Mouse (Mus musculus): ENCODE measurements at regions not wholly inside any gene's neighbourhood (a gene's known extent, or its start where the extent isn't known, plus 50 kb on each side); places are given as distances from the start of the nearest gene placed in this dataset.

DNA sequence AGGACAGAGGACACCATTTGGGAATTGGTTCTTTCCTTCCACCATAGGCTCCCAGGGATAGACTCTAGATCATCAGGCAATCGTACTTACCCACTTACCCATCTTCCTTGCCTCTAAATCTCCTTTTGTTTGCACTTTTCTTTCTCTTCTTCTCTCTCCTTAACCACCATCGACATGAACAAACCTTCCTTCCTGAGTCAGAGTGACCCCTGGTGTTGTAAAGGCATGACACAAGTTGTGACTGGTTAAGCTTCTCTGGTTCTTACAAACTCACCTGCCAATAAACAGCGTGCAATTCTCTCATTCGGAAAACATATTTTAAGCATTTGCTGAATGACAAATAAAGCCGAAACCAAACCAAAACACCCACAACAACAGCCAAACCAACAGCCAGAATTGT is 193.4 kb upstream of the Mctp2 start:
- no peaks in the 10 kb centered on the region for H3K36me3 ChIP-seq (ENCODE audit: insufficient read depth, low read length)
- no peak overlapping the region for H3K4me3 ChIP-seq (replicated peaks; ENCODE audit: low read depth, low read length)
- WGBS, result 82% methylated on average over 5 of the region's 5 CpGs
- H3K4me1 ChIP-seq (replicated peaks; ENCODE audit: insufficient read depth, low read length), result no peaks in the 10 kb centered on the region
- H3K9me3 ChIP-seq (replicated peaks; ENCODE audit: low read length), result no peaks in the 10 kb centered on the region
- H3K9ac ChIP-seq (ENCODE audit: low read depth, low read length), result no peak overlapping the region
- H3K27ac ChIP-seq, result no peak overlapping the region
- TF ChIP-seq CTCF (IDR thresholded peaks at IDR 0.05; ENCODE audit: low read depth), result 0 out of 2 replicates have a peak, but pooled peaks have one; percentile 7
- no peaks in the 10 kb centered on the region for H3K27me3 ChIP-seq (ENCODE audit: insufficient read depth, low read length)
- DNase-seq (ENCODE audit: low spot score) (no peak), ATAC-seq (replicated peaks; ENCODE audit: low FRiP score, low read depth) (no peak)
- H3K4me2 ChIP-seq (ENCODE audit: low read length), result no peak overlapping the region

DNA sequence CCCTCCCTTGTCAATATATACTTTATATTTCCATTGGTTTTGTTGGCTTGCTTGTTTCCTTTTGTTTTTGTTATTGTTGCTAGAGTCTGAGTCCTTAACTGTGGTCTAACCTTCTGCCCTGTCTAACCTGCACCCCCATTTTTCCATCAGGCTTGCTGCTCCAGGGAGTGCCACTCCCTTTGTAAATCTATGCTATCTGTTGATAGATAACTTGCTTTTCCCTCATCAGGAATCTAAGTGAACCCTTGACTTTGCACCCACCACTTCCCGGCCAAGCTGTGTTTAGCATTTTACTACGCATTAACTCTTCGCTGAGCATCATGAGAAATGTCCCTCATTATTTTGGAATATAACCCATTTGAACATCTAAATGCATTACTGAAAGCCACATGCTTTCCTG is 193.8 kb upstream of the Mctp2 start:
- Histone ChIP-seq H3K9me3 (replicated peaks; ENCODE audit: low read length) (no peaks in the 10 kb centered on the region), H3K9ac (ENCODE audit: low read depth, low read length) (no peak overlapping the region), H3K4me1 (replicated peaks; ENCODE audit: insufficient read depth, low read length) (no peaks in the 10 kb centered on the region), H3K4me3 (replicated peaks; ENCODE audit: low read depth, low read length) (no peak overlapping the region), H3K27ac (no peak overlapping the region), H3K36me3 (ENCODE audit: insufficient read depth, low read length) (no peaks in the 10 kb centered on the region), H3K4me2 (ENCODE audit: low read length) (no peak overlapping the region), H3K27me3 (ENCODE audit: insufficient read depth, low read length) (no peaks in the 10 kb centered on the region)
- WGBS, result 76% methylated on average over 3 of the region's 3 CpGs
- DNase-seq (ENCODE audit: low spot score) (no peak), ATAC-seq (replicated peaks; ENCODE audit: low FRiP score, low read depth) (no peak)
- TF ChIP-seq CTCF (IDR thresholded peaks at IDR 0.05; ENCODE audit: low read depth), result no peak

DNA sequence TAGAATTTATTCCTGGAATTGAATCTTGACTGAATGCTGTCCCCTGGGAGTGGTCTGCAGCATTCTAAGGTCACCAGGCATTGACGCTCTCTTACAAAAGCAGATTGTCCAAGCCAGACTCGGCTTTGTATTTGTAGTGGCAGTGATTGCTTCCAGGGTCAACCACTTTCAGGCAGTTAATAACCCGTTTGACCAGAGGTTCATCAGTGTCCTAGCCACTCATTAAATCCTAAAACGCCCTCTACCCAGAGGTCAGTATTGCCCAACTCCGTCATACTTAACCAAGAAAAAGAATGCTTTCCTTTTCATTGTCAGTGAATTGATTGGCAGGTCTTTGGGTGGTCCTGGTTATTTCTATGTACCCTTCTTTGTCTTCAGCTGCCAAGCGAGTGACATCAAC is 194.6 kb upstream of the Mctp2 start:
- 38% methylated on average over 6 of the region's 6 CpGs for WGBS
- ATAC-seq (replicated peaks; ENCODE audit: low FRiP score, low read depth) (no peak), DNase-seq (ENCODE audit: low spot score) (no peak)
- Histone ChIP-seq H3K4me2 (ENCODE audit: low read length) (no peak overlapping the region), H3K36me3 (ENCODE audit: insufficient read depth, low read length) (no peaks in the 10 kb centered on the region), H3K27ac (no peak overlapping the region), H3K9me3 (replicated peaks; ENCODE audit: low read length) (no peaks in the 10 kb centered on the region), H3K9ac (ENCODE audit: low read depth, low read length) (no peak overlapping the region), H3K4me1 (replicated peaks; ENCODE audit: insufficient read depth, low read length) (no peaks in the 10 kb centered on the region), H3K4me3 (replicated peaks; ENCODE audit: low read depth, low read length) (no peak overlapping the region), H3K27me3 (ENCODE audit: insufficient read depth, low read length) (no peaks in the 10 kb centered on the region)
- TF ChIP-seq CTCF (IDR thresholded peaks at IDR 0.05; ENCODE audit: low read depth), result no peak

DNA sequence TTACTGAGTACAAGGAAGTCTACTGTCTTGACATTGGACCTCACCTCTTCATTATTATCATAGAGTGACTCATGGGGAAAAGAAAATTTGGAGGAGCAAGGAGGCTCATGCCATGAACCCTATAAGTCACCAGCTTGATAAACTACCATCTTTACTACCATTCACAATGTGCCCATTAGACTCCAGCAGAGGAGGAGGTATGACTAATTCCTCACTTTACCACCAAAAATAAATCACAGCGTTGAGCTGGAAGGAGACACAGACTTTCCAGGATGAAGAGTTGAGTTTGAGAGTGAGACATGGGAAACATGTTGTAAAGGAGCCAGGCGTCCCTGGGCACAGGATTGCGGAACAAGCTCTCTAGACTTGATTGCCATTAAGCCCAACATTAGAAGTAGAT is 195.0 kb upstream of the Mctp2 start:
- no peak for DNase-seq (ENCODE audit: low spot score)
- Histone ChIP-seq H3K4me2 (ENCODE audit: low read length) (no peak overlapping the region), H3K36me3 (ENCODE audit: insufficient read depth, low read length) (no peaks in the 10 kb centered on the region), H3K27ac (no peak overlapping the region), H3K9me3 (replicated peaks; ENCODE audit: low read length) (no peaks in the 10 kb centered on the region), H3K4me1 (replicated peaks; ENCODE audit: insufficient read depth, low read length) (no peaks in the 10 kb centered on the region), H3K27me3 (ENCODE audit: insufficient read depth, low read length) (no peaks in the 10 kb centered on the region), H3K9ac (ENCODE audit: low read depth, low read length) (no peak overlapping the region), H3K4me3 (replicated peaks; ENCODE audit: low read depth, low read length) (no peak overlapping the region)
- ATAC-seq (replicated peaks; ENCODE audit: low FRiP score, low read depth), result no peak
- 82% methylated on average over 3 of the region's 3 CpGs for WGBS
- no peak for TF ChIP-seq CTCF (IDR thresholded peaks at IDR 0.05; ENCODE audit: low read depth)

DNA sequence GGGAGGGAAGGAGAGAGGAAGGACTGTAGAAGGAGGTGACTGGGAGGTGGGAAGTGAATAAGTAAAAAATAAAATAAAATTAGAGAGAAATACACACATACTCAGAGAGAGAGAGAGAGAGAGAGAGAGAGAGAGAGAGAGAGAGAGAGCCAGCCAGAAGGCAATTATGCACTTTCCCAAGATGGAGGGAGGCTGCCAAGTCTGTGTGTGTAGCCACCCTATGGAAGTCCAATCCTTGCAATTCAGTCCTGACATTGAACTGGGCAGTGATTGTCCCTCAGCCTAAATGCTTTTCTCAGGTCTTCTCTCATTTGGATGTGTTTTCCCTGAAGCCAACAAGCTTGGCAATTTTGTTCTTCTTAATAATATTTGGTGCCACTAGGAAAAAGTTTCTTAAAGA is 197.3 kb upstream of the Mctp2 start:
- no peak overlapping the region for H3K4me3 ChIP-seq (replicated peaks; ENCODE audit: low read depth, low read length)
- no peak for TF ChIP-seq CTCF (IDR thresholded peaks at IDR 0.05; ENCODE audit: low read depth)
- H3K4me2 ChIP-seq (ENCODE audit: low read length), result no peak overlapping the region
- H3K27me3 ChIP-seq (ENCODE audit: insufficient read depth, low read length), result no peaks in the 10 kb centered on the region
- no peak for ATAC-seq (replicated peaks; ENCODE audit: low FRiP score, low read depth)
- no peak overlapping the region for H3K27ac ChIP-seq
- no peaks in the 10 kb centered on the region for H3K36me3 ChIP-seq (ENCODE audit: insufficient read depth, low read length)
- H3K4me1 ChIP-seq (replicated peaks; ENCODE audit: insufficient read depth, low read length), result no peaks in the 10 kb centered on the region
- DNase-seq (ENCODE audit: low spot score), result no peak
- no peaks in the 10 kb centered on the region for H3K9me3 ChIP-seq (replicated peaks; ENCODE audit: low read length)
- H3K9ac ChIP-seq (ENCODE audit: low read depth, low read length), result no peak overlapping the region

DNA sequence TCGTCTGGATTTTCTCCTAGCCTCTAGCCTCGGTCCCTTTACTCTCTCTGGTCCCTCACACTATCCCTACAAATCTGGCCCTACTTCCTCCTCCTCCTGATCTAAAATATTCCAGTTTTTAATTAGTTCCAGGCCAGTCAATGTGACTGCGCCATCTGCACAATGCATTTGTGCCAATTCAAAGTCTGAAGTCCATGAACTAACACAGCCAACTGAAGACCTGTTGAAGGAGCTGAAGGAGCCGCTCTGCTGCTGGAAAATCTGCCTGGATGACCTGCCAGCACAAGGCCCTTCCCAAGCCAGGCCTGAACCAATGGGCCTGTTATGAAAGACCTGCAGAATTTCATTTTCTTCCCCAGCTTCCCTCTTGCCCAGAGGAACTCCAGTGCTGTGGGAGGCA is 197.9 kb upstream of the Mctp2 start:
- no peak overlapping the region for H3K4me3 ChIP-seq (replicated peaks; ENCODE audit: low read depth, low read length)
- no peaks in the 10 kb centered on the region for H3K4me1 ChIP-seq (replicated peaks; ENCODE audit: insufficient read depth, low read length)
- no peak for TF ChIP-seq CTCF (IDR thresholded peaks at IDR 0.05; ENCODE audit: low read depth)
- ATAC-seq (replicated peaks; ENCODE audit: low FRiP score, low read depth) (no peak), DNase-seq (ENCODE audit: low spot score) (no peak)
- no peaks in the 10 kb centered on the region for H3K36me3 ChIP-seq (ENCODE audit: insufficient read depth, low read length)
- no peaks in the 10 kb centered on the region for H3K9me3 ChIP-seq (replicated peaks; ENCODE audit: low read length)
- 81% methylated on average over 4 of the region's 4 CpGs for WGBS
- H3K9ac ChIP-seq (ENCODE audit: low read depth, low read length), result no peak overlapping the region
- H3K4me2 ChIP-seq (ENCODE audit: low read length), result no peak overlapping the region
- H3K27me3 ChIP-seq (ENCODE audit: insufficient read depth, low read length), result no peaks in the 10 kb centered on the region
- H3K27ac ChIP-seq, result no peak overlapping the region

DNA sequence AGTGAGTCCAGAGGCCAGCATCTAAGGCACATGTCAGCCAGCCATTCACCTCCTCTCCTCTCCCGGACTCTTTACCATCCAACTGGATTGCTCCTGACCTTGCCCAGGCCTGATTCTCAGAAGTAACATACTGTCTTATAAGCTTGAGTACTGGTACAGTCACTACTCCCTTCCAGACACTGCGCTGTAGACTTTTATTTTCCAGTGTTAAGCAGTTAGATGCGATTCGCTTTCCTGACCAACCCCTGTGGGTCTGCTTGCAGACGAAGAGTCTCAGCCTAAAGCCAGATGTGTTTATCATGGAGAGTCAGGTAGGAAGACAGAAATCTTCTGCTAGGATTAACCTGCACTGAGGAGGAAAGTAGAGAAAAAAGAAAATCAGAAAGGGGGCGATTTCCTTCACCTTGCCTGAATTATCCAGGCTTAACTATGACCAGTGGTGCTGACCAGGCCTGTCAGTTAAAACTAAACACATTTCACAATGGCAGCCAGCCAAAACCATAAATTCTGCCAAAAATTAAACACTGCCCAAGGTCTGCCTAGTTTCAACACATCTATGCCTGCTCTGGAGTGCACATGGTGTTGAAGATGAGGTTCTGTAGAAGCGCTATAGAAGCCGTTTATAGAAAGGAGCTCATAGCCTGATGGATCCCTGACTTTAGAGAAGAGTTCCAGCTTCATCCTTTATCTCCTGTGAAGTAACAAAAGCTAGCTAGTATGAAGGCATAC is 199.5 kb upstream of the Mctp2 start:
- no peak overlapping the region for H3K4me3 ChIP-seq (replicated peaks; ENCODE audit: low read depth, low read length)
- TF ChIP-seq CTCF (IDR thresholded peaks at IDR 0.05; ENCODE audit: low read depth), result no peak
- WGBS, result 77% methylated on average over 8 of the region's 8 CpGs
- H3K9ac ChIP-seq (ENCODE audit: low read depth, low read length), result no peak overlapping the region
- no peaks in the 10 kb centered on the region for H3K36me3 ChIP-seq (ENCODE audit: insufficient read depth, low read length)
- no peak for ATAC-seq (replicated peaks; ENCODE audit: low FRiP score, low read depth)
- H3K27ac ChIP-seq, result no peak overlapping the region
- H3K9me3 ChIP-seq (replicated peaks; ENCODE audit: low read length), result no peaks in the 10 kb centered on the region
- no peak for DNase-seq (ENCODE audit: low spot score)
- no peak overlapping the region for H3K4me2 ChIP-seq (ENCODE audit: low read length)
- no peaks in the 10 kb centered on the region for H3K27me3 ChIP-seq (ENCODE audit: insufficient read depth, low read length)
- H3K4me1 ChIP-seq (replicated peaks; ENCODE audit: insufficient read depth, low read length), result no peaks in the 10 kb centered on the region
